Mouse (Mus musculus): Measurements from ENCODE around the gene Zfp341. TPM values are rescaled to one million over a fixed set of nuclear protein-coding genes. Genes with fewer than 3 reads are reported as not detected.

Gene Zfp341
- polyA plus RNA-seq, 1 experiment from 2014 or later = 1.1 TPM

GRCm38 (mm10) chr2:154690959-154691358 is 77.9 kb downstream of the Zfp341 start:
- peaks cover 70% of the 10 kb centered on the region for H3K36me3 ChIP-seq (replicated peaks)
- 94% methylated on average over 5 of the region's 5 CpGs for WGBS
- no peak overlapping the region for H3K27ac ChIP-seq (replicated peaks)
- DNase-seq (ENCODE audit: low spot score) = no peak
- no peak overlapping the region for H3K4me3 ChIP-seq
- no peaks in the 10 kb centered on the region for H3K27me3 ChIP-seq (replicated peaks; ENCODE audit: low read depth, poor library complexity, severe bottlenecking)
- no peaks in the 10 kb centered on the region for H3K4me1 ChIP-seq
- H3K9me3 ChIP-seq = no peaks in the 10 kb centered on the region

GRCm38 (mm10) chr2:154693186-154693940 is 80.3 kb downstream of the Zfp341 start:
- WGBS = 81% methylated on average over 11 of the region's 11 CpGs
- H3K4me1 ChIP-seq = peaks cover 8% of the 10 kb centered on the region
- H3K4me3 ChIP-seq = no peak overlapping the region
- peaks cover 76% of the 10 kb centered on the region for H3K36me3 ChIP-seq (replicated peaks)
- no peak for DNase-seq (ENCODE audit: low spot score)
- H3K27ac ChIP-seq (replicated peaks) = no peak overlapping the region
- no peaks in the 10 kb centered on the region for H3K27me3 ChIP-seq (replicated peaks; ENCODE audit: low read depth, poor library complexity, severe bottlenecking)
- no peaks in the 10 kb centered on the region for H3K9me3 ChIP-seq

GRCm38 (mm10) chr2:154693941-154694256 is 80.8 kb downstream of the Zfp341 start:
- no peak overlapping the region for H3K27ac ChIP-seq (replicated peaks)
- WGBS = 93% methylated on average over 12 of the region's 12 CpGs
- H3K27me3 ChIP-seq (replicated peaks; ENCODE audit: low read depth, poor library complexity, severe bottlenecking) = no peaks in the 10 kb centered on the region
- H3K9me3 ChIP-seq = no peaks in the 10 kb centered on the region
- H3K4me1 ChIP-seq = peaks cover 8% of the 10 kb centered on the region
- peaks cover 81% of the 10 kb centered on the region for H3K36me3 ChIP-seq (replicated peaks)
- no peak for DNase-seq (ENCODE audit: low spot score)
- H3K4me3 ChIP-seq = no peak overlapping the region

GRCm38 (mm10) chr2:154695690-154696089 is 82.6 kb downstream of the Zfp341 start:
- no peak overlapping the region for H3K4me3 ChIP-seq
- no peaks in the 10 kb centered on the region for H3K9me3 ChIP-seq
- no peak overlapping the region for H3K27ac ChIP-seq (replicated peaks)
- no peak for DNase-seq (ENCODE audit: low spot score)
- peaks cover 71% of the 10 kb centered on the region for H3K36me3 ChIP-seq (replicated peaks)
- 84% methylated on average over 8 of the region's 8 CpGs for WGBS
- H3K27me3 ChIP-seq (replicated peaks; ENCODE audit: low read depth, poor library complexity, severe bottlenecking) = no peaks in the 10 kb centered on the region
- H3K4me1 ChIP-seq = peaks cover 8% of the 10 kb centered on the region

Other genes starting within 250 kb of the Zfp341 start
- gene Cdk5rap1, start 240.3 kb upstream of the Zfp341 start, polyA plus RNA-seq (2016; fragmentation: Nextera tagmentation; extraction: Ambion mirVana) = 15.1 and 15.8 TPM in 2 replicates
- 3.0 and 3.9 TPM in 2 replicates for gene Snta1, start 205.2 kb upstream of the Zfp341 start, polyA plus RNA-seq (2016; fragmentation: Nextera tagmentation; extraction: Ambion mirVana)
- gene Cbfa2t2, start 176.8 kb upstream of the Zfp341 start, polyA plus RNA-seq (2016; fragmentation: Nextera tagmentation; extraction: Ambion mirVana) = 68.8 and 72.2 TPM in 2 replicates
- 1.3 and 2.9 TPM in 2 replicates for gene 1700003F12Rik, start 66.2 kb upstream of the Zfp341 start, polyA plus RNA-seq (2016; fragmentation: Nextera tagmentation; extraction: Ambion mirVana)
- 0.19 and 0.33 TPM in 2 replicates for gene Actl10, start 61.5 kb upstream of the Zfp341 start, polyA plus RNA-seq (2016; fragmentation: Nextera tagmentation; extraction: Ambion mirVana)
- gene Necab3, start 54.4 kb upstream of the Zfp341 start, polyA plus RNA-seq (2016; fragmentation: Nextera tagmentation; extraction: Ambion mirVana) = 3.2 and 3.6 TPM in 2 replicates
- gene E2f1, start 43.4 kb upstream of the Zfp341 start, polyA plus RNA-seq (2016; fragmentation: Nextera tagmentation; extraction: Ambion mirVana) = 25.2 and 26.0 TPM in 2 replicates
- gene Pxmp4, start 9.6 kb upstream of the Zfp341 start, polyA plus RNA-seq (2016; fragmentation: Nextera tagmentation; extraction: Ambion mirVana) = 11.6 and 13.8 TPM in 2 replicates
- gene 4930519P11Rik, start 140 bp downstream of the Zfp341 start, polyA plus RNA-seq (2016; fragmentation: Nextera tagmentation; extraction: Ambion mirVana) = not detected in 2 replicates
- gene Chmp4b, start 38.4 kb downstream of the Zfp341 start, polyA plus RNA-seq (2016; fragmentation: Nextera tagmentation; extraction: Ambion mirVana) = 12.8 and 14.7 TPM in 2 replicates
- not detected in 2 replicates for gene Gm14214, start 156.7 kb downstream of the Zfp341 start, polyA plus RNA-seq (2016; fragmentation: Nextera tagmentation; extraction: Ambion mirVana)
- 52.8 and 53.1 TPM in 2 replicates for gene Raly, start 177.8 kb downstream of the Zfp341 start, polyA plus RNA-seq (2016; fragmentation: Nextera tagmentation; extraction: Ambion mirVana)
- gene a, start 178.1 kb downstream of the Zfp341 start, polyA plus RNA-seq (2016; fragmentation: Nextera tagmentation; extraction: Ambion mirVana) = 1.5 and 2.3 TPM in 2 replicates

Data from embryonic facial prominence, embryonic 10.5 days (tissue).